Mouse (Mus musculus): ENCODE results near the gene Nomo1.
A peak's percentile ranks its signal among the peaks of the same experiment; 100 is the strongest.

Gene Nomo1

DNA sequence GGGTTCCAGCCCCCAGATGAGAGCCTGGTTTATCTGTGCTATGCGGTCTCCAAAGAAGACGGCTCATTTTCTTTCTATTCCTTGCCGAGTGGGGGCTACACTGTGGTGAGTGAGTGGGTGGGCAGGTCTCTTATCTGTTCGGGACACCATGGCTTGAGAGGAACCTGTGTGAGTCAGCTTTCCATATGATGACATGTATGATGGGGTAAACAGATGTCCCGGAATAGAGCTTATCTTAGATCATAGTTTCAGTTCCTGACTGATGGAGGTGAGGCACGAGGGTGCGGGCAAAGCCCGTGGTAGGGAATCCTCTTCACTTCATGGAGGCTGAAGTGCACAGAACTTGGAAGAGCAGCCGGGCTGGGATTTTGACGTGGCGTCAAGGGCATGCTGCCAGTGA is 12.4 kb downstream of the Nomo1 start:
- no peak for DNase-seq (ENCODE audit: low read depth, low spot score)

DNA sequence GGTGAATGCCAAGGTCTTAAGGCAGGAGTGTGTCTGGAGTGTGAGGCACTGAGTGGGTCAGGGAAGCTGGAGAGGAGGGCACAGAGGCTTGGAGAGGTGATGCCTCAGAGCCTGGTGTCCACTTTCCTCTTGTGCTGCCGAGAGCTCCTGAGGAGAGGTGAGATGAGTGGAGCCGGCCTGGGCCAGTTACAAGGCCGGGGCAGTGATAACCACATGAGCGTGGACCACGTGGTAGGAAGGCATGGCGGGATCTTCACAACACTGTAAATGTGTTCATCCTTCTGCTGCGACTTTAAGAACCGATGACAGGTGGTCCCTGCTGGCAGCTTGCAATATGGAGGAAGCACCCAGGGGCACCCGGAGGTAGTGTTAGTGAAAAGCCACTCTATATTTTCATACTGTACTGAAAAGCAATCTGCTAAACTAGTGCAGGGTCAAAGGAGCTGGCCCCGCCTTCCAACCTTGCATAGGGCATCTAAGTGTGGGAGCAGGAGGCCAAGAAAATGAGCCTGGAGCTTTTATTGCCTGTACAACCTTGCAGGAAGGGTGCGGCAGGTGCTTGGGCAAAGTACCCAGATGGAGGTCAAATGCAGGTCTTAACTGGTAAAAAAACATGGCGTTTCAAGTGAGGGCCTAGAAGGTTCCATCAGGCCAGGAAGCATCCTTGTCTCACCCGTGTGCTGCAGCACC is 14.5 kb downstream of the Nomo1 start:
- DNase-seq (ENCODE audit: low read depth, low spot score): no peak

DNA sequence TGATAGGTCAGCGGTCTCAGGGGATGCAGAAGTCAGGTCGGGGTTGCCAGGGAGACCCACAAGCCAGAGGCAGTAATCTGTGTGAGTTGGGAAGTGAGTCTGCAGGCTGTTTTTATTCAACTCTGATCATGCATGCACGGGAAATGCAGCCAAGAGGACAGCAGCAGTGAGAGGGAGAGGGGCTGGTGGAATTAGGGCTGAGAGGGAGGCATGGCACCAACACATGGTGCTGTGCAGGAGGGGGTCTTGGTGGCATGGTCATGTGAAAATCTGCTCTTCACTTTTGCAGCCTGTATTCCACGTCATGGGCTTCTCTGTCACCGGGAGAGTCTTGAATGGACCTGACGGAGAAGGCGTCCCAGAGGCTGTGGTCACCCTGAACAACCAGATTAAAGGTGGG is 16.5 kb downstream of the Nomo1 start:
- no peak for DNase-seq (ENCODE audit: low read depth, low spot score)

DNA sequence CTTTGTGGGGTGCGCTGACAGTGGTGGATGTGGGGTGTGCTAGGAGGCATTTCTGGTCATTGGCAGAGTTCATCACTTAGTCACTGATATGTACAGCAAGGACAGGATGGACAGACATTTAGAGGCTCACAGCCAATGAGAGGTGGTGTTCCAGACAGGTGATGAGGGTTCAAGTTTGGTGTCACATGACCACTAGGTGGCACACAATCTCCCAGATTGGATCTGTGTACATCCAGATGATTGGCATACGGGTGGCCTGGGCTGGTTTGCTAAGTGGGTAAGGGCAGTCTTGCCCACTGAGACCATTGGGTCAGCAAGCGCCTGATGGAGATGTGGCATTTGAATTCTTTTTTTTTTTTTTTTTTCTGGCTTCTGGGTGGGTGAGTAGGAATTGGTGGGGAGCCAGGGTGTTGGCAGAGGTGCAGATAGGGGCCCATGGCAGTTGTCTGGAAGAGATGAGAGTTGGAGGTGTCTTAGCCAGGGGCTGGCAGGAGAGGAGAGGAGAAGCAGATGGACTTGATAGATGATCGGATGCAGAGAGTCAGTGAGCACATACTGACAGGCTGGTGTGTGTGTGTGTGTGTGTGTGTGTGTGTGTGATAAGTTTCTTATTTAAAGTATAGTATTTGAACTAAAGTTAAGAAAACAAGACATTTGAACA is 18.8 kb downstream of the Nomo1 start:
- no peak for DNase-seq (ENCODE audit: low read depth, low spot score)

DNA sequence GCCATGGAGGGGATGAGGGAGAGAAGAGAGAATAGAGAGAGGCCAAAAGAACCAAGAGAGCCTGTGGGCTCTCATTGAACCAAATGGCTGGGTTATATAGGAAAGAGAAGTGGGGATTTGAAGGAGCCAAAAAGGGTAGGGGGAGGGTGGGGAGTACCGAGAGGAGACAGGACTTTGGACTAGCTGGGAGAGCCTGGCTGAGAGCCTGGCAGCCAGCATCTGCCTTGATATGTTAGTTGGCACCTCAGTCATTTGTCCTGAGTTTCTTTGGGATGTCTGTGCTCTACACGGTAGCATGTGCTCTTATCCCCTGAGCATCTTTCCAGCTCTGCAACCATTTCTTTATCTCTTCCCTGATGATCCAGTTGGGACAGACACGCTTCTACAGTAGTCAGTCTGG is 20.1 kb downstream of the Nomo1 start:
- no peak for DNase-seq (ENCODE audit: low read depth, low spot score)

DNA sequence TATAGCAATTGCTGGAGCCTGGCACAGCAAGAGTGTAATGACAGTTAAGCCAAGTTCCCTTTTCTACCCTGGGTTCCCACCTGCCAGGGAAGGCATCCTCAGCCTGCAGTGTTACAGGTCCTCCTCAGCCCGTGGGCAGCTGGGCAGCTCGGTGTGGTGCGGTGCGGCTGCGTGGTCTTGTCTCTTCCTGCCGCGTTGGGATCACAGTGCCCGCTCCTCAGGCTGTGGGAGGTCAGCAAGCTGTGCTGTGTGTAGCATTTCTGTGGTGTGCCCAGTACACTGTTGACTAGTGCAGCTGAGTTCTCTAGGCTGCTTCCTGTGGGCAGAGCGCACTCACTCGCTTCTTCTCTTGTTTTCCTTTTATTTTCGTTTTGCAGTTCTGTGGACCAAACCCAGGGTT is 25.4 kb downstream of the Nomo1 start:
- no peak for DNase-seq (ENCODE audit: low read depth, low spot score)

DNA sequence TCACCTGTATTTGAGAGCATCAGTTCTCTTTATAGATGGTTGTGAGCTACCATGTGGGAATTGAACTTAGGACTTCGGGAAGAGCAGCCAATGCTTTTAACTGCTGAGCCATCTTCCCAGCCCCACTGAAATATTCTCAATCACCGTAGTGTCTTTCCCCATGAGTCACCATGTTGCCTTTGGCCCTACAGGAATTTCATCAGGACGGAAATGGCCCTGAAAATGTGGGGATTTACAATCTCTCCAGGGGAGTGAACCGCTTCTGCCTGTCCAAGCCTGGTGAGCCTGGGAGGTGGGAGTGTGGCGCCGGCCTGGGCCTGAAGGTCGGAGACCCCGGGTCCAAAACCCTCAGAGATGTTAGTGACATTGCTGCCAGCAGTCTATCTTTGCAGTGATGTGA is 27.2 kb downstream of the Nomo1 start:
- no peak for DNase-seq (ENCODE audit: low read depth, low spot score)

DNA sequence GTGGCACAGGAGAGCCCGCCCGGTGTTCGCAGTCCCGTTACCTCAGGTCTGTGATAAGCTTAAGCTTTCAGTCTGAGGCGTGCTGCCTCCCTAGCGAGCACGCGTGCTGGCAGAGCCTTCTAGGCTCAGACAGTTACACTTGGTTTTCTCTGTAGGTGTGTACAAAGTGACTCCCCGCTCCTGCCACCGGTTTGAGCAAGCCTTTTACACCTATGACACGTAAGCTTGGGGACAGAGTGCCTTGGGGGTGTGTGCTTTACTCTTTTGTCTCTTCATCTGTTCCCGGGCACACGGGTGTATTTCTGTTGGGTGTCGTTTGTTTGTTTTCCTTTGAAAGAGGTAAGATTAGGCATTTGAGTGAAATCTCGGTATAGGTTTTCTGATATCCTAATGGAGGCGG is 28.1 kb downstream of the Nomo1 start:
- no peak for DNase-seq (ENCODE audit: low read depth, low spot score)

DNA sequence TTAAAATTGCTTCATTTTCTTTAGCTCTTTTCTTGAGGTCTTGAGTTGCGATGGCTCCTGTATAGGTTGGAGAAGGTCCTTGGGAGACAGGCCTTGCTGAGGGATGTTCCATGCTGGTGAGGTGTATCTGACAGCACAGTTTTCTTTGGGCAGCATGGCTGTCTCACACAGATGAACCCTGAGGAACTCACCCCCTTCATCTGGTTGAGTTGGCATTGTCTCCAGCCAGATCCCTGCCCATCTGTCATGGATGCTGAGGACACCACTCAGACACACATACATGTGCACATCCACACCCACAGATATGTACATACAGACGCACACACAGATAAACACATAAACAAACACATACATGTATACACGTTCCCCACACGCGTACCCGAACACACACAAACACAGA is 29.8 kb downstream of the Nomo1 start:
- DNase-seq (ENCODE audit: low read depth, low spot score): no peak

DNA sequence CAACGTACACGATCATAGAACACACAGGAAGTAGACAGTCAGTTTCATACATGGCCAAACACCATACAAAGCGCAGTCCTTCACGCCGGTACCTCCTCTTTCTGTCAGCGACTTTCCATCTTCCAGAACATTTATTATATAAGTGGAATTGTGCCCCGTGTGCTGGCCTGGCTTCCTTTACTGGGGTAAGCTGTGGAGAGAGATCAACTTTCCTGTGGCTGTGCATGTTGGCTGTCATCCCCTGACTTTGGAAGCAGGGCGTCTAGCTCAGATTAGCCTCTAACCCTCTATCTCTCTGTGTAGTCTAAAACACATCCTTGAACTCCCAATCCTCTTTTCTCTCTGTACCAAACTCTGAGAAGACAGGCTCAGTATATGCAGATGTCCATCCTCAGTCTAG is 35.3 kb downstream of the Nomo1 start:
- no peak for DNase-seq (ENCODE audit: low read depth, low spot score)

DNA sequence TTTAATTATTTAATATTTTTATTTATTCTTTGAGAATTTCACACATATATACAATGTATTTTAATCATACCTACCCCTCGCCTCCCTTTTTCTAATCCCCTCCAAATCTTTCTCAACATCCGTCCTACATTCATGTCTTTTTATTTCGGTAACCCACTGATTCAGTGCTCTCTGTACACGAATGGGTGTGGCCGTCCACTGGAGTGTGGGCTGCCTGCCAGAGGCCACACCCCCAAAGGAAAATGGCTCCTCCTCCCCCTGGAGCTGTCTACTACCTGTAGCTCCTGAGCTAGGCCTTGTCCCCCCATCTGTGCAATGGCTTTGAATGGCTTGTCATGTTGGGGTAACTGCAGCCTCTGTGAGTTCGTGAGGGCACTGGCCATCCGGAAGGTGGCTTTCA is 43.3 kb downstream of the Nomo1 start:
- no peak for DNase-seq (ENCODE audit: low read depth, low spot score)

DNA sequence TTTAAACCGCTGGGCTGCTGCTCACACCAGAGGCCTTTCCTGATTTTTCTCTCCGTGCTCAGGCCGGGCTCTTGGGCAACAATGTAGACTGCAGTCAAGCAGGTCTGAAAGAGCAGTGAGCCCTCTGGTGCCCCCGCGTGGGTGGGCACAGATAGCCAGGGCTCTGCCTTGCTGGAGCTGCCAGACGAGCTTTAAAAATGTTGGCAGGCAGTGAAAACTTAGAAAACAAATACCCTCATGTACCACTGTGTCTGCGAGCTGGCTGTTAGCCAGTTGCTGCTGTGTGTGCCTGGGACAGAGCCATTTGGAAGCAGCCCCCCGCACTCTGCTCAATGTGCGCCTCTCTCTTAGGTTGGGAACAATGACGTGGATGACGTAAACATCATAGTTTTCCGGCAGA is 44.2 kb downstream of the Nomo1 start:
- no peak for DNase-seq (ENCODE audit: low read depth, low spot score)

DNA sequence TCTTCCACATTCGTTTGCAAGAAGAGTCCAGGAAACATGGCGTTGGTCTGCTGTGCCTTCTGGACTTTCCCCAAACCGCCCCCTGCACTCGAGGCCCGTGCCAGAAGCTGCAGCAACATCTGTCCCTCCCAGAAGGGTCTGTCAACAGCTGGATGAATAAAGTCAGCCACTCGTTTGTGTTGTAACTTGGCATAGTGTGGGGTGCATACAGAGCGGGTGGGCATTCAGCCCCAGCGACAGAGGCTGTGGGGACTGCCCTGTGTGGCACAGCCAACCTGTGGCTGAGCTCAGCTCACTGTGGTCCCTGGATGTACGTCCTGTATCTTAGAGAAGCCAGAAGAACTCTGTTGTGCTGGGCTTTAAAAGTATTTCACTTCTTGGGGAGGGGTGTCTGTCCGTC is 50.5 kb downstream of the Nomo1 start:
- no peak for DNase-seq (ENCODE audit: low read depth, low spot score)

DNA sequence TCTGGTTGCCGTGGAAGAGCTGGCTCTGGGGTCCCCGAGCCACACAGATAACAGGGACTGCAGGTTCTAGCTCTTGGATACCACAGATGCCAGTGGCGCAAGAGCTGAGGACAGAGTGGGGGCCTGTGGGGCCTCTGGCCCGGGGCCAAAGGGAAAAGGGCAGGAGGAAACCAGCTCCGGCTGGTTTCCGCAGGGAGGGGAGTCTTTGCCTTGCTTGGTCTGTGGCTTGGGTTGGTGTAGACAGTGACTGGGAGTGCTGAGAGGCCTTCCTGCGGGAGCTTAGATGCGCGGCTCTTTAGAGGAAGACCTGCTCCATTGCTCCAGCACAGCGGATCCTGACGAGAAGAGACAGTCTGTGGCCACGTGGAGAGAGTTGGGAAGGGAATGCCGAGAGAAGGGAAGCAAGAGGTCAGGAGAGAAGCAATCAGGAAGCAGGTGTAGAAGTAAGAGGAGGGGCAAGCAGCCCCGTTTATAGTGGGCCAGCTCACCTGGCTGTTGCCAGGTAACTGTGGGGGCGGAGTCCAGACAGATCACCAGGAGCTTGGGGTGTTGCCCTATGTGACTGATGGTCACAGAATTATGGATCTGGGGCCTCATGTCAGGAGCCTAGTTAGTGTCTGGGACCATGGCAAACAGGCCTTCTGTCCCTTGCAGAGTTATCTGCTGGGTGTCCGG is 51.5 kb downstream of the Nomo1 start:
- DNase-seq (ENCODE audit: low read depth, low spot score): no peak

DNA sequence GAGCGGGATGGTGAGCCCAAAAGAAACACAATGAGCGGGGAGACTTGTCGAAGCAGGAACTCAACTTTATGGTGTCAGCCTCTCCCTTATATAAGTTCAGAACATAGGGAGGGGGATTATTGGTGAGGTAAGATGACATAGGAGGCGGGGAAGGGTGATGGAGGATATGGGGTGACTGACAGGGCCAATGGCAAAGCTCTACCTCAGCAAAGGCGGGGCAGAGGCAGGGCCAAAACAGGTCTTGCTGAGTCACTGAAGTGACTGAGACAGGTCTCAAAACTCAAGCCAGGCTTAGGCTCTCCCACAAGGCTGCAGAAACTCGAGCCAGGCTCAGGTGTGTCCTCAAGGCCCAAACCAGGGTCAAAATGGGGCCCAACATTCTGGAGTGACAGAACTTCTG is 52.9 kb downstream of the Nomo1 start:
- no peak for DNase-seq (ENCODE audit: low read depth, low spot score)

DNA sequence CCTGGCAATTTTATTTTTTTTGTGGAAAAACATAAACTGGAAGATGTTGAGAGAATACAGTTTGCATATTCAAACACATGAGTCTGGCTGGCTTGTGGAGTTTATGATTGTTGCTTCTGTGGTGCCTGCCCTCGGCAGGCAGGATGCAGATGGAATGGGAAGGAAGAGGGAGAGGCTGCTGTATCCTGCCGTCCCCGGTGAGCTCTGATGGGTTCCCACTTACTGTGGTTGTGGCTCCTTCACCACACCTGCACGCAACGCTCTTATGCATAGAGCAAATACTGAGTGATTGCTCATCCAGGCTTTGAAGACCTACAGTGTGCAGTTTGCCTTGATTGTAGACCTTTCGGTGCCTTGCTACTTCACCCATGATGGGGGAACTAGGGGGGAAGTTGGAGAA is 54.7 kb downstream of the Nomo1 start:
- DNase-seq (ENCODE audit: low read depth, low spot score): no peak

DNA sequence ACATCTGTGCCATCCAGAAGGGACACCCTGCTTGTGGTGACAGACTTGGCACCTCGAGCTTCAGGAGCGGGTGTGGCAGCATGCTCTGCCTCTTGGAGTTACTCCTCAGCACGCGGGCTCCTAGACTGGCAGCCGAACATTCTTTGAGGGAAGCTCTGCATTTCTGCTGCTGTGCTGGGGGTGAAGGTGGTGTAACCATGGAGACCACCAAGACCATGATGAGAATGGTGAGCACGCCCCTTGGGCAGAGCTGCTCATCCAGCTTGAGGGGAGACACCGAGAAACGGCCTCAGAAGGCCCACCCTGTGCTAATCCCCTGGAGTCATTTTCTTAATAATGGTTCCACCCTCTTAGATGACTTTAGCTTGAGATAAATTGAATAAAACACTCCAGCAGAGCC is 59.3 kb downstream of the Nomo1 start:
- DNase-seq (ENCODE audit: low read depth, low spot score): no peak

DNA sequence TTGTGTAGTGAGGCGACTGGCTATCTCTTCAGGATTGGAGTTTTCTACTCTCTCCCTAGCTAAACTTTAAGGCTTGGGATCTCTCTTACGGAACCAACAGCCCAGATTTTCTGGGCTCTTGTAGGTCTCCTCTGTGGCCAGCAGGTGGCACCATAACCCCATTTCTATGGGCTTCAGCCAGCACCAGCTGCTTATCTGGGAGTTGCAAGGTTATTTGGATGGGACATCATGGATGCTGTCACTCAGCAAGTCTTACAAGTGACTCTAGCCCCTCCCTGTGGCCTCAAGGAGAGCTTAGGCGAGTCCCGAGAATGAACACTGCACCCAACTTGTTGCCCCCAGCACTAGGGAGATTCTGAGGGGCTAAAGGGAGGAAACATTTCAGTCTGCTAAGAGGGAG is 62.6 kb downstream of the Nomo1 start:
- DNase-seq (ENCODE audit: low read depth, low spot score): peak; percentile 37

DNA sequence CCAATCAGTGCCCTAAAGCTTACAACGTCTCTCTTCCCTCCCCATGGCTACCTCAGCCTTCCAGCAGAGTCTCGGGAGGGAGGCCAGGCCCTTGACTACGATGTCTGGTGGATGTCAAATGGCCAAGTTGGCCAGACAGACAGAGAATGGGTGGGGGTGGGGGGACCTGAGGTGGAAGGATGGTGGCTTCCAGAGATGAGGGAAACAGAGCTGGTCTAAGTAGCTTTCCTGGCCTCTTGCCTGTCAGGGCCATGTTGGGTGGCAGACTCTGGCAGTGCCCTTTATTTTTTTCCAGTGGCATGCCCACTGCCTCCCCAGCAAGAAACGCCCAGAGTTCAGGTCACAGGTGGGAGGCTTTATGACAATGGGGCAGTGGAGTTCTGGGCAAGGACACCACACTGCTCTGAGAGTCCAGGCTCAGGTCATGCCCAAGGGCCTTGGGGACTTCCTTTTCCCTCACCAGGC is 63.9 kb downstream of the Nomo1 start:
- no peak for DNase-seq (ENCODE audit: low read depth, low spot score)

DNA sequence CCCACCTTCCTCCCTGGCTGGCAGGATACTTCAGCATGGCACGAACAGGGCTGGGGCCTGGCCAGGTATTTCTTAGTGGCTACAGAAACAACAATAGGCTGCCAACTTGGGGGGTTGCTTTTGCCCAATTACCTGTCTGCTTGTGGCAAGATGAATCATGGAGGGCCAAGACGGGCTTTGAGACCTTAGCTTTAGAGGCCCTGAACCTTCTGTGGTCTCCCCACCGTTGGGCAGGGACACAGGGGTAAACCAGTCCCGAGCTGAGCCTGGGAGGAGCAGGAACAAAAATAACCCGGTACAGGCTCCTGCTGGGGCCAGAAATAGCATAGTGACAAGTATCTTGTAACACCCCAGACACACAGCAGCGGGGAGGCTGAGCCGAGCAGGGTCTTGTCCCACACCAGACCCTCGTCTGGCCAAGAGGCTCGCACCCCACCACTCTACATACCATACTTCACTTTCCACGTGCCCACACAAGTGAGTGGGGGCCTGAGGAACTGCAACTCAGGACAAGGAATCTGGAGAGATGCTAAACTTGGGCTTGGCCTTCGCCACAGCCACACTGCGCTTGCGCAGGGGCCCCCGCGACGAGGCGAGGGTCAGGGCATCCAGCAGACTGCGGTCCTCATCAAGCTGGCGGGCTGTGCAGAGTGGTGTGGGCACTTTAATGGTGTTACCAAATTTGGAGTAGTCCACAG is 64.9 kb downstream of the Nomo1 start:
- no peak for DNase-seq (ENCODE audit: low read depth, low spot score)

DNA sequence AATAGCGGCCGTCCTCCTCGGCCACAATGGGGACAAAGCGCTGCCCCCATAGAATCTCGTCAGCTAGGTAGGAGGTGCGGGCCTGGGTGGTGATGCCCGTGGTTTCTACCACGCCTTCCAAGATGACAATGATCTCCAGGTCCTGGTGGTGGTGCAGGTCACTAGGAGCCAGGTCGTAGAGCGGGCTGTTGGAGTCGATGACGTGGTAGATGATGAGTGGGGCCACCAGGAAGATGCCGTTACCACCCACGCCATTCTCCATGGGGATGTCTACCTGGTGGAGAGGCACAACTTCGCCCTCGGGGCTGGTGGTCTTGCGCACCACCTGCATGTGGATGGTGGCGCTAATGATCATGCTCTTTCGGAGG is 65.4 kb downstream of the Nomo1 start:
- no peak for DNase-seq (ENCODE audit: low read depth, low spot score)

DNA sequence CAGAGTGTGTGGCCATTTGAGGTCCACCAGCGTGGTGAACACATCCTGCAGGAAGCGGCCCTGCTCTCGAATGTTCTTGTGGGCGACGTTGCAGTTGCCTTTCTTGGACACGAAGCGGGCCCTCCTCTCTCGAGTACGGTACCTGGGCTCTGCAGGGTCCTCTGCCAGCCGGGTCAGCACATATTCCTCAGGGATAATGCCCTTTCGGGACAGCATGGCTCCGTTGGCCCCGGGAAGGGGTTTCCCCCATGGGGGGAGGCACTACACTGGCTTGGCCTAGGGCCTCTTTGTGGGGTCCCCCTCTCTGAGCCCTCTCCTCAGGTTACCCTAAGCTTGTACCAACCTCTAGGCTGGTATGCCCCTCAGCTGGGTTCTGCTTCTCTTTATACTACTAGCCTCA is 66.2 kb downstream of the Nomo1 start:
- no peak for DNase-seq (ENCODE audit: low read depth, low spot score)

DNA sequence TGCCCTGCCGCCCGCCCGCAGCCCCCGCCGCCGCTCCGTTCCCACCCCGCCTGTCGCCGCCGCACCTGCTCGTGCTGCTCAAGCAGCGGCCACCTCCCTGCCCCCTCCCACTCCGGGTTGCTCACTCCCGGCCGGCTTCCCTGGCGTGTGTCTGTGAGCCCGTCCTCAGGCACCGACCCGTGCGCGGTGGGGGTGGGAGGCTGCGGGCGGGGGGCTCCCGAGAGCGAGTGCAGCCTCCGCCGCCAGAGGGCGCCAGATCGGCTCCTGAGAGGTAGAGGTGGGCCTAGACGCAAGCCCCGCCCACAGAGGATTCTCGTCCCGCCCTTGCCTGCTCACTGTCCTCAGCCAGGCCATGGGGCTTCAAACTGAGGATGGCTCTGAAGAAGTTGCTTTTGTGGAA is 67.1 kb downstream of the Nomo1 start, which contains the start of gene Kcnj11:
TSS of gene Kcnj11 (minus strand) at position 202 of the 400 bp plus-strand sequence.
- DNase-seq (ENCODE audit: low read depth, low spot score): peak; percentile 35

Data from c-Kit-negative CD71-positive TER-119-positive erythroid progenitor cells, embryonic 14.5 days (primary cell).